Mouse (Mus musculus) kidney, embryonic 14.5 days (tissue): Measurements from ENCODE around the gene Smarcal1. TPM values are rescaled to one million over a fixed set of nuclear protein-coding genes. Genes with fewer than 3 reads are reported as not detected.
A peak's percentile ranks its signal among the peaks of the same experiment; 100 is the strongest.

ENCODE experiments used
- ATAC-seq: fragments of 200-750 bp; cut with Nextera tagmentation; 2 replicates; pipeline ENCODE4 v1.8.0; 2017; ENCODE audit warnings: moderate number of reproducible peaks, mild to moderate bottlenecking, moderate TSS enrichment, moderate library complexity; ENCODE audit not compliant: low FRiP score, low TSS enrichment
- H3K27ac ChIP-seq: fragments of 300-500 bp; sonication (generic); 2 replicates; pipeline ENCODE4 v1.5.1; 2014; ENCODE audit warnings: low read depth, mild to moderate bottlenecking, low read length, moderate library complexity, mixed read lengths
- H3K27me3 ChIP-seq: fragments of 300-500 bp; sonication (generic); 2 replicates; pipeline ENCODE4 v1.6.1; 2014; ENCODE audit warnings: mild to moderate bottlenecking, low read length; ENCODE audit not compliant: control insufficient read depth, insufficient read depth
- H3K36me3 ChIP-seq: fragments of 300-500 bp; sonication (generic); 2 replicates; pipeline ENCODE4 v1.6.1; 2014; ENCODE audit warnings: low read length, mixed read lengths; ENCODE audit not compliant: control insufficient read depth, insufficient read depth
- H3K4me1 ChIP-seq: fragments of 300-500 bp; sonication (generic); 2 replicates; pipeline ENCODE4 v1.6.1; 2014; ENCODE audit warnings: low read length, mixed read lengths; ENCODE audit not compliant: control insufficient read depth, insufficient read depth
- H3K4me2 ChIP-seq: fragments of 300-500 bp; sonication (generic); replicated peaks from 2 replicates; pipeline ENCODE4 v1.6.1; 2014; ENCODE audit warnings: low read depth, mild to moderate bottlenecking, low read length
- H3K4me3 ChIP-seq: fragments of 300-500 bp; sonication (generic); 2 replicates; pipeline ENCODE4 v1.5.1; 2014; ENCODE audit warnings: mild to moderate bottlenecking, low read length
- H3K9ac ChIP-seq: fragments of 300-500 bp; sonication (generic); 2 replicates; pipeline ENCODE4 v1.6.1; 2014; ENCODE audit warnings: low read depth, mild to moderate bottlenecking, low read length, moderate library complexity
- H3K9me3 ChIP-seq: fragments of 300-500 bp; sonication (generic); 2 replicates; pipeline ENCODE4 v1.6.1; 2016; ENCODE audit warnings: low read length; ENCODE audit not compliant: control insufficient read depth
- WGBS: fragments of 180-500 bp; shearing (Covaris S2); extraction: QIAGEN DNeasy Blood & Tissue Kit; methylation state at CpG from one replicate; pipeline ENCODE4 v1.1.7; 2014; 5-methylcytosine and 5-hydroxymethylcytosine counted together
- polyA plus RNA-seq: library from polyadenylated mRNA; unstranded; fragments of >200 nt; fragmentation: Nextera tagmentation; extraction: Ambion mirVana; gene quantifications from 2 replicates; pipeline ENCODE4 v1.2.1, GENCODE M21; 2014

Smarcal1 gene
- polyA plus RNA-seq, 1 experiment from 2014 or later, result 24.4 TPM

DNA sequence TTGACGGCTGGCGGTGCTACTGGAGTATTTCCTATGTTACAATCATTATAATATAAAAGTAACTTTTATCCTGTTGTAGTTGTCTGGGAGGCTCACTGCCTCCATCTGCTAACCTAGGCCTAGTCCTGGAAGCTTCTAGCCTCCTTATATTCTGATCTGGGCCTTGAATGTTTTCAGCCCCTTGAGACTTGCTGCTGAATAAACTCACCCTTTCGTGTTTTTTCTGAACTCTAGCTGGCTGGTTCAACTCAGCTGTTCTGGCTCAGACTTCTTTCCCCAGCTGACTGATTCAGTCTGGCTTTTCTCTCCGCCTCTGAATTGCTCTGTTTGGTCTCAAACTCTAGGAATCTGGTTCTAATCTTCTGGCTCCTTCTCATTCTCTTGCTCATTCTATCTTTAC is 855 bp downstream of the Smarcal1 start:
- Histone ChIP-seq H3K9ac (peak overlapping the region; percentile 60), H3K4me3 (peak overlapping the region; percentile 70), H3K4me1 (no peaks in the 10 kb centered on the region), H3K9me3 (no peaks in the 10 kb centered on the region), H3K4me2 (peak overlapping the region; percentile 45), H3K36me3 (peaks cover 16% of the 10 kb centered on the region), H3K27ac (no peak overlapping the region), H3K27me3 (no peaks in the 10 kb centered on the region)
- 77% methylated on average over 4 of the region's 4 CpGs for whole genome bisulfite sequencing
- ATAC-seq, result no peak

- 93% methylated on average over 17 of the region's 17 CpGs for WGBS
- Histone ChIP-seq H3K27ac (no peak overlapping the region), H3K4me3 (no peak overlapping the region), H3K36me3 (peaks cover 29% of the 10 kb centered on the region), H3K4me1 (no peaks in the 10 kb centered on the region), H3K9me3 (no peaks in the 10 kb centered on the region), H3K9ac (no peak overlapping the region), H3K4me2 (no peak overlapping the region), H3K27me3 (no peaks in the 10 kb centered on the region)
- no peak for ATAC-seq
These were observed 3.2 kb downstream of the Smarcal1 start for GRCm38 (mm10) chr1:72585971-72586875.

GRCm38 (mm10) chr1:72587532-72587931 is 4.5 kb downstream of the Smarcal1 start:
- WGBS, result 92% methylated on average over 15 of the region's 15 CpGs
- Histone ChIP-seq H3K9me3 (no peaks in the 10 kb centered on the region), H3K4me2 (no peak overlapping the region), H3K36me3 (peaks cover 41% of the 10 kb centered on the region), H3K4me1 (no peaks in the 10 kb centered on the region), H3K9ac (no peak overlapping the region), H3K27ac (no peak overlapping the region), H3K4me3 (no peak overlapping the region), H3K27me3 (no peaks in the 10 kb centered on the region)
- ATAC-seq, result no peak

- no peak overlapping the region for H3K9ac ChIP-seq
- H3K4me3 ChIP-seq, result no peak overlapping the region
- no peaks in the 10 kb centered on the region for H3K4me1 ChIP-seq
- no peaks in the 10 kb centered on the region for H3K27me3 ChIP-seq
- H3K4me2 ChIP-seq, result no peak overlapping the region
- H3K27ac ChIP-seq, result no peak overlapping the region
- no peaks in the 10 kb centered on the region for H3K9me3 ChIP-seq
- 85% methylated on average over 2 of the region's 2 CpGs for WGBS
- peaks cover 53% of the 10 kb centered on the region for H3K36me3 ChIP-seq
- ATAC-seq, result no peak
These were observed 5.7 kb downstream of the Smarcal1 start for GRCm38 (mm10) chr1:72588763-72589162.

GRCm38 (mm10) chr1:72590636-72591035 is 7.6 kb downstream of the Smarcal1 start:
- no peaks in the 10 kb centered on the region for H3K9me3 ChIP-seq
- H3K27ac ChIP-seq, result no peak overlapping the region
- ATAC-seq, result no peak
- no peak overlapping the region for H3K4me2 ChIP-seq
- 84% methylated on average over 4 of the region's 4 CpGs for WGBS
- no peaks in the 10 kb centered on the region for H3K4me1 ChIP-seq
- no peak overlapping the region for H3K9ac ChIP-seq
- H3K4me3 ChIP-seq, result no peak overlapping the region
- H3K36me3 ChIP-seq, result peaks cover 57% of the 10 kb centered on the region
- H3K27me3 ChIP-seq, result no peaks in the 10 kb centered on the region

DNA sequence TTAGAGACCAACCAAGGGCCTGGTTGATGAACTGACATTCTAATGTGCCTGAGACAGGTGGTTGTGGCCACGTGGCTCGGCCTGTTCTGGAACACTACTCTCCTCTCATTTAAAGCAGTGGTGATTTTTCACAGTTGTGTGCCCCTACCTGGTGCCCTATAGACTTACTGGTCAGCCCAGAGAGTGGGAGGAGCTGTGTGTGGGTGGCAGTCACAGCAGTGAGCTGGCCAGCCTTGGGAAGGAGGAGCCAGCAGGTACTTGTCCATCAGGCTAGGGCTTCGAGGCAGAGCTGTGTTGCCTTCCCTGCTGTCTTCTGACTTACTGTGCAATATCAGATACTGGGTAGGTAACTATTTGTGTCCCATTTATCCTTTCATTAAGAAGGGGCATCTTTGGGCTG is 9.3 kb downstream of the Smarcal1 start:
- Histone ChIP-seq H3K4me3 (no peak overlapping the region), H3K9ac (no peak overlapping the region), H3K36me3 (peaks cover 58% of the 10 kb centered on the region), H3K4me2 (no peak overlapping the region), H3K4me1 (no peaks in the 10 kb centered on the region), H3K9me3 (no peaks in the 10 kb centered on the region), H3K27ac (no peak overlapping the region), H3K27me3 (no peaks in the 10 kb centered on the region)
- WGBS, result 90% methylated on average over 3 of the region's 3 CpGs
- 0 out of 2 replicates have a peak, but pooled peaks have one; percentile 24 for ATAC-seq

GRCm38 (mm10) chr1:72593340-72593951 is 10.4 kb downstream of the Smarcal1 start:
- Histone ChIP-seq H3K9ac (no peak overlapping the region), H3K36me3 (peaks cover 63% of the 10 kb centered on the region), H3K27ac (no peak overlapping the region), H3K9me3 (no peaks in the 10 kb centered on the region), H3K27me3 (no peaks in the 10 kb centered on the region), H3K4me1 (no peaks in the 10 kb centered on the region), H3K4me3 (no peak overlapping the region), H3K4me2 (no peak overlapping the region)
- no peak for ATAC-seq
- 87% methylated on average over 20 of the region's 20 CpGs for WGBS

GRCm38 (mm10) chr1:72595686-72596085 is 12.6 kb downstream of the Smarcal1 start:
- H3K36me3 ChIP-seq, result peaks cover 61% of the 10 kb centered on the region

GRCm38 (mm10) chr1:72596231-72596630 is 13.2 kb downstream of the Smarcal1 start:
- Histone ChIP-seq H3K4me1 (peaks cover 10% of the 10 kb centered on the region), H3K36me3 (peaks cover 61% of the 10 kb centered on the region), H3K9ac (no peak overlapping the region), H3K27ac (no peak overlapping the region), H3K4me2 (no peak overlapping the region), H3K9me3 (no peaks in the 10 kb centered on the region), H3K27me3 (no peaks in the 10 kb centered on the region), H3K4me3 (no peak overlapping the region)
- 84% methylated on average over 5 of the region's 5 CpGs for WGBS
- ATAC-seq, result no peak

More at GRCm38 (mm10) chr1:72595686-72596085, 12.6 kb downstream of the Smarcal1 start:
- ATAC-seq, result no peak
- H3K4me1 ChIP-seq, result peaks cover 10% of the 10 kb centered on the region
- H3K27me3 ChIP-seq, result no peaks in the 10 kb centered on the region
- no peak overlapping the region for H3K4me2 ChIP-seq
- H3K9ac ChIP-seq, result no peak overlapping the region
- 93% methylated on average over 12 of the region's 12 CpGs for WGBS
- no peaks in the 10 kb centered on the region for H3K9me3 ChIP-seq
- no peak overlapping the region for H3K4me3 ChIP-seq
- H3K27ac ChIP-seq, result no peak overlapping the region
